Mouse (Mus musculus): Measurements from ENCODE around the gene Epb41l4b.
A peak's percentile ranks its signal among the peaks of the same experiment; 100 is the strongest.

The Epb41l4b gene

DNA sequence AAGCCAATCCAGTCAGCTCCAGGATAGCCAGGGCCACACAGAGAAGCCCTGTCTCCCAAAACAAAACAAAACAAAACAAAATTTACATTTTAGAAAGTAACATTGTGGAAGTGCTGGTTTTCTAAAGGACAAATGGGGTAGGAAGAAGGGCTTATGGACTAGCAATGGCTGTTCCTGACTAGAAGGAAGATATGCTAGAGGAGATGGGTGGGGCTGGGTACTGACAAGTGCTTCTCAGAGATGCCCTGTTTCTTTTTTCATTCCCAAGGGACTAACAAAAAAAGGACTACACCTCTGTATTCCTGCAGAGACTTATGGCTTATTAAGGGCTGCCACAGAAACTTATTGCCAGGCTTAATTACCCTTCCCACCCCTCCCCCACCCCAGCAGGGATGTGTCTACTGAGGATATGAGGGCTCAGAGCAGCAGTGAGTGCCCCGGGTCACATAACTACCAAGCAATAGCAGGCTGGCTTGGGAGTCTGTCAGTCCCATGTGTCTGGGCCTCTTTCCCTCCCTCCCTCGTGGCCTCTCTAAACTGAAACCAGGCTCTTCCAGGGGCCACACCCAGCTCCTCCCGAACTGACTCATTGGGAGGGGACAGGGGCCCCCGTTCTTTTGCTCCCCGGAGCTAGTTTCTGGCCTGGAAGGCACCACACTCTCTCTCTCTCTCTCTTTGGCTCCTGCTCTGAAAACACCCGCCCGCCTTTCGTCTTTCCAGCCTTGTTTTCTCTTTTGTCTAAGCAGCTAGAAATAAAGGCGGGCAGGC is 10.0 kb upstream of the Epb41l4b start:
- DNase-seq (ENCODE audit: low spot score) = no peak

- DNase-seq (ENCODE audit: low spot score) = no peak
These were observed 4.9 kb upstream of the Epb41l4b start for GRCm38 (mm10) chr4:57148182-57148581.

- peak; percentile 21 for DNase-seq (ENCODE audit: low spot score)
These were observed 737 bp downstream of the Epb41l4b start for GRCm38 (mm10) chr4:57142374-57143025.

DNA sequence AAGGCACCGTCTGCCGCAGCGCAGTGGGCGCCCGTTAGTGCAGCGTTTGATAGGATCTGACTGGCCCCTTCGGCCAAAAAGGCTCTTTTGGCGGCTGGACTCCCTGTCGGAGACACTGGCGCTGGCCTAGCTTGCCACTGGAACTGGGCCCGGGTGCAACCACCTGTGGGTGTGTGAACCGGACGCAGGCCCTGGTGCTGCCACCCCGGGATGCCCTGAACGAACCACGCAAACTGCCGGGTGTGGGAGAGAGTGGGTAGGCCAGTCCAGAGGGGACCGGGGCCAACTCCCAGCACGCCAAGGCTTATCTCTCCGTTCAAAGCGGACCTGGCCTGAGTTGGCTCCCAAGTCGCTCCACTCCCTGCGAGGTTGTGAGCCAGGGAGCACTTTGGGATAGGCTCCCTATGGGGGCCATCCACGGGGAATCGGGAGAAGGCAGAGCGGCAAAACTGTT is 1.3 kb downstream of the Epb41l4b start:
- DNase-seq (ENCODE audit: low spot score) = peak; percentile 25

GRCm38 (mm10) chr4:57140992-57141717 is 2.1 kb downstream of the Epb41l4b start:
- DNase-seq (ENCODE audit: low spot score) = no peak

- DNase-seq (ENCODE audit: low spot score) = no peak
These were observed 2.9 kb downstream of the Epb41l4b start for GRCm38 (mm10) chr4:57140200-57140799.

DNA sequence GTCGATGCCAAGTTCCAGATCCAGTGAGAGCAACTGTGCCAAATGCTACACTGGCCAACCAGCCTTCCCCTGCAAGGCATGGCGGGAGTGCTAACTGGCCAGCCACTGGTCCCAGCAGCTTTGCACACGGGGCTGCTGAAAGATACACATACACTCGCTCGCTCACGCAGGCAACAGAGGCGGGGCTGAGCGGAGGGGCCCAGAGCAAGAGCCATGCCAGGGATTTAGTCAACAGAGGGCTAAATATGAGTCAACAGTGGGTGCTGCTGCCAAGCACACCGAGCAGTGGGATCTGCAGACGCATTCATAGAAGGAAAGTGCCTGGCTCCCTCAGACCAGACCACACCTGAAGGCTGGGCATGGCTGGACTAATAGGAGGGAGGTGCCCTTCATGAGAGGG is 3.8 kb downstream of the Epb41l4b start:
- DNase-seq (ENCODE audit: low spot score) = peak; percentile 49

DNA sequence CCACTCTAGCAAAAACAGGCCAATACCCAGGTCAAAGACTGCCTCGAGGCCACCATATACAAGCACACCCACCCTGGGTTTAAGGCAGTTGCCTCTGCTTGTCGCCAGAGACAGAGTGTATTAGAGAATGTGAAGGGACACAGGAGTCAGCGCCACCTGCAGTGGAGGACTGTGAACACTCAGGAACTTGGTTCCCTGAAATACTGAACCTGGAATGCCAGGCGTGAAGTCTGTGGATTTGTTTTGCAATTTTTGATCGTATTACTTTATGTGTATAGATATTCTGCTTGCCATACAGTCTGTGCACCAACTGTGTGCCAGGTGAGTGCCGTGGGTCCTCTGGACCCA is 5.2 kb downstream of the Epb41l4b start:
- no peak for DNase-seq (ENCODE audit: low spot score)

GRCm38 (mm10) chr4:57137371-57138092 is 5.7 kb downstream of the Epb41l4b start:
- DNase-seq (ENCODE audit: low spot score) = no peak

- DNase-seq (ENCODE audit: low spot score) = no peak
These were observed 7.8 kb downstream of the Epb41l4b start for GRCm38 (mm10) chr4:57135431-57135830.

DNA sequence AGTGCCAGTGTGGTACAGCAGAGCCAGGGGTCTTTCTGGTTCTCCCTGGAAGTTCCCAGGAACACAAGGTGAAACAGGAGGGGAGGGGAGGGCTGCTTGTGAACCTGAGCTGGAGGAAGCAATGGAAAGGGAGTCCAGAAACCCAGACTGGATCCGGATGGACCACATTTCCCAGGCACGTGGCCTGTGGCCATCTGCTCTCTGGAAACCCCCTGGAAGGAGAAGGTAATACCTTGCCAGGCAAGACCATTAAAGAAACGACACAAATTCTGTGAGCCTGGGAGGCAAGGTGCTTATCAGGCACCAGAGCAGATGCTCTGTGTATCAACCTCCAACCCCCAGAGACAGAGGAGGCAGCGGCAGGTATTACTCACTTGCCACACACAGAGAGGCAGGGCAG is 8.7 kb downstream of the Epb41l4b start:
- DNase-seq (ENCODE audit: low spot score) = no peak

- DNase-seq (ENCODE audit: low spot score) = no peak
These were observed 11.4 kb downstream of the Epb41l4b start for GRCm38 (mm10) chr4:57131839-57132238.

DNA sequence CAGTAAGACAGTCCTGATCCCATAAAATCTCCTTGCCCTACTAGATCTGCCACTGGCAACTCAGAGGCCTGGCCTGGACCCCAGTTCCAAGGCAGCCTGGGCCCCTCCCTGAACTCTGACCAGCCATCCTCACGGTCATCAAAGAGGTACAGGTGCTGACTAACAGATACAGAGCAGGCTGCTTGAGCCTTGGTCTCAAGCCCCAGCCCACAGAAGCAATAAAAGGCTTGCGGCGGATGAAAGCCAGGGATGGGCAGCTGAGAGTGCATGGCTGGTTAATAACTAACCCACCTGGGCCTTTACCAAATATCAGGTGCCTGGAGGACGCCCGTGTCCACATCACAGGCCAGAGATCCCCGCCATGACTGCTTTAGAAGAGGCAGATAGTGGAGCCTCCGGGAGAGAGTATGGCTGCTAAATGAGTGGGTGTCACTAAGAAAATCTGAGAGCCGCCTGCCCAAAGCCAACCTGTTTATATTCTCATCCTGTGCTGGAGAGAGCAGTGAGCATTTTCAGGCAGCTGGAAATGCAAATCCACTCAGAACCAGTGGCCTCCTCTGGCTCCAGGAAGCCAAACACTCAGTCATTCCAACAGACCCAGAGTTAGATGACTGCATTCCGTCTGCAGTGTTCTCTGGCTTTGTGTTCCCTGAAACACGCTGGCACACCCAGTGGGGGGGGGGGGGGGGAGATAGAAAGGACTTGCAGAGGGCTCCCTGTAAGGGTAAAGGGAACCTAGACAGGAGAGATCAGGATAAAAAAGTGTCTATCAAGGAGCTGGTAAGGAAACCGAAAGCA is 13.3 kb downstream of the Epb41l4b start:
- no peak for DNase-seq (ENCODE audit: low spot score)

DNA sequence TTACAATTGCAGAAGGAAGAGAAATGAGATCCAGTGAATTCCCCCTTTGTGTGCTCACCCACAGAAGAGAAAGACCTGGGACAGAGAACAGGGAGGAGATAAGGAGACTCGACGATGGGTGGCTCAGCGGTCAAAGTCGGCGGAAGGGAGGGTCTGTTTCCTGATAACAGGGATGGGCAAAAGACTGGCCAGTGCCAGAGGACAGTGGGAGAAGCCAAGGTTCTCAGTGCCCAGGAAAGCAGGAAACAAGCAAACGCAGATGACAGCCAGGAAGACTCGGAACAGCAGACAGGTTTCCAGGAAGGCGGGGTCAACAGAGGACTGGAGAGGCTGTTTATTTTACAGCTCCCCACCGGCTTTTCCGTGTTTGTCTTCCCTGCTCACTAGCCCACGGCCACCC is 20.2 kb downstream of the Epb41l4b start:
- DNase-seq (ENCODE audit: low spot score) = no peak

- DNase-seq (ENCODE audit: low spot score) = no peak
These were observed 21.1 kb downstream of the Epb41l4b start for GRCm38 (mm10) chr4:57122166-57122565.

GRCm38 (mm10) chr4:57120563-57120962 is 22.7 kb downstream of the Epb41l4b start:
- DNase-seq (ENCODE audit: low spot score) = no peak

DNA sequence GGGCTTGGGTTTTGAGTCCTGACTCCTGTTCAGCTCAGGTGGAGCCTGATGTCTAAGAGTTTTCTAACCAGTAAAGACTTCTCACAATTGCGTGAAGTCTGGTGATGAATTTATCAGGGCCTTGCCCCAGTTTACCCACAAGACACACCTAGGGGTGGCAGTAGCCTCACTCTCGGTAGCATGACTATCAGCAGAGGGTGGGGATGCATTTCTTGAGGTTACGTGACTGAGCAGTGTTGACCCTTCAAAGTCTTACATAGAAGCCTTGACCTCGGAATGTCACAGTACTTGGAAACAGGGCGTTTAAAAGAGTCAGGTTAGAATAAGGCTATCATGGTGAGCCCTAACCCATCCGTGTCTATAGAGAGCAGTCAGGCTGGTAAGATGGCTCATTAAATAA is 23.3 kb downstream of the Epb41l4b start:
- DNase-seq (ENCODE audit: low spot score) = no peak

- no peak for DNase-seq (ENCODE audit: low spot score)
These were observed 24.4 kb downstream of the Epb41l4b start for GRCm38 (mm10) chr4:57118883-57119282.

DNA sequence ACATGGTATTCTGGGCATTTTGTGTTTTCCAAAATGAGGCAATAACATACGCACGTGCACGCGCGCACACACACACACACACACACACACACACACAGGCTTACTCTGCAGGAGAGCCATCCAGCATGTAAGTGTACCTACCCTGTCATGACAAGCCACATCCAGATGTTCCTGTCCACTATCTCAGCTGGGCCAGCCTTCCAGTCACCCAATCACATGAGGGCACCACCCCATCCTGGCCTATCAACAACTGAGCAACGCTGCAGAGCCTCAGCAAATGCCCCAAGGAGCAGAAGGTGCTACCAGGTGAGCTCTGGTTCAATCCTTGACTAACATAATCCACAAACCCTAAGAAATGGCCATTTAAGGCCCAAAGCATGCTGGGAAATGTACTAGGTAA is 27.0 kb downstream of the Epb41l4b start:
- DNase-seq (ENCODE audit: low spot score) = no peak

- no peak for DNase-seq (ENCODE audit: low spot score)
These were observed 28.3 kb downstream of the Epb41l4b start for GRCm38 (mm10) chr4:57114617-57115592.

Data from layer of hippocampus, adult 11-12 months (tissue).